In genomic region chr2:84838593-84838949, GRCm38 (mm10) we compare ENCODE assay signal across 8 mouse cellular contexts. TPM values are rescaled to one million over a fixed set of nuclear protein-coding genes. Genes with fewer than 3 reads are reported as not detected.
DNase-seq lines count a peak whose midpoint lies in the region; ATAC-seq and TF ChIP-seq lines count a peak whose summit lies in the region.

Gene Slc43a1, plus strand, starts transcription at chr2:84838850.

- H3K9me3 ChIP-seq in kidney, postnatal 0 days (replicated peaks; ENCODE audit: low read length) = no peaks in the 10 kb centered on the region
- no peaks in the 10 kb centered on the region for H3K9me3 ChIP-seq in embryonic facial prominence, embryonic 10.5 days
- no peaks in the 10 kb centered on the region for H3K9me3 ChIP-seq in hindbrain, embryonic 13.5 days
- H3K9me3 ChIP-seq in midbrain, embryonic 14.5 days (ENCODE audit: control insufficient read depth, low read length) = no peaks in the 10 kb centered on the region

- peak within 1 kb of the TSS; percentile 59 for H3K4me3 ChIP-seq in kidney, postnatal 0 days (replicated peaks; ENCODE audit: low read depth, low read length)
- H3K4me3 ChIP-seq in embryonic facial prominence, embryonic 10.5 days = peak within 1 kb of the TSS; percentile 85
- H3K4me3 ChIP-seq in hindbrain, embryonic 13.5 days = peak within 1 kb of the TSS; percentile 57
- peak within 1 kb of the TSS; percentile 50 for H3K4me3 ChIP-seq in midbrain, embryonic 14.5 days (replicated peaks; ENCODE audit: low read depth, low read length)

- peak within 1 kb of the TSS; percentile 62 for H3K9ac ChIP-seq in kidney, postnatal 0 days (ENCODE audit: low read depth, low read length)
- H3K9ac ChIP-seq in hindbrain, embryonic 13.5 days = peak within 1 kb of the TSS; percentile 67
- peak within 1 kb of the TSS; percentile 50 for H3K9ac ChIP-seq in midbrain, embryonic 14.5 days (replicated peaks; ENCODE audit: low read length)

- DNase-seq in kidney, postnatal 0 days (ENCODE audit: low spot score) = no peak
- no peak for DNase-seq in kidney, postnatal 4 days
- DNase-seq in embryonic facial prominence, embryonic 10.5 days (ENCODE audit: low spot score) = no peak
- no peak for DNase-seq in midbrain, embryonic 14.5 days
- DNase-seq in yolk sac, embryonic 10.5 days (ENCODE audit: low spot score) = no peak
- DNase-seq in left cerebral cortex, adult 9 months (ENCODE audit: low spot score in 2 of 2) = no peak
- no peak for DNase-seq in cerebellum, postnatal 4 days (ENCODE audit: low spot score in 2 of 2)

- peak within 1 kb of the TSS; percentile 91 for H3K4me2 ChIP-seq in kidney, postnatal 0 days (ENCODE audit: low read length)
- H3K4me2 ChIP-seq in hindbrain, embryonic 13.5 days = peak within 1 kb of the TSS; percentile 99
- H3K4me2 ChIP-seq in midbrain, embryonic 14.5 days (ENCODE audit: low read length) = peak within 1 kb of the TSS; percentile 88

- peak within 1 kb of the TSS; percentile 70 for H3K27ac ChIP-seq in kidney, postnatal 0 days
- H3K27ac ChIP-seq in embryonic facial prominence, embryonic 10.5 days (replicated peaks) = peak within 1 kb of the TSS; percentile 96
- no peak within 1 kb of the TSS for H3K27ac ChIP-seq in hindbrain, embryonic 13.5 days
- no peak within 1 kb of the TSS for H3K27ac ChIP-seq in midbrain, embryonic 14.5 days (replicated peaks; ENCODE audit: low read depth, low read length)

- H3K4me1 ChIP-seq in kidney, postnatal 0 days (replicated peaks; ENCODE audit: insufficient read depth, low read length) = peaks cover 14% of the 10 kb centered on the region; the same call in 1 of the 2 replicates
- peaks cover 50% of the 10 kb centered on the region for H3K4me1 ChIP-seq in embryonic facial prominence, embryonic 10.5 days
- peaks cover 24% of the 10 kb centered on the region for H3K4me1 ChIP-seq in hindbrain, embryonic 13.5 days (replicated peaks)
- H3K4me1 ChIP-seq in midbrain, embryonic 14.5 days (ENCODE audit: control insufficient read depth, insufficient read depth, low read length) = peaks cover 14% of the 10 kb centered on the region

- WGBS in kidney, postnatal 0 days = 28% methylated on average over 10 of the region's 10 CpGs
- WGBS in embryonic facial prominence, embryonic 10.5 days = 12% methylated on average over 10 of the region's 10 CpGs
- 19% methylated on average over 10 of the region's 10 CpGs for WGBS in hindbrain, embryonic 13.5 days
- WGBS in midbrain, embryonic 14.5 days = 21% methylated on average over 10 of the region's 10 CpGs

- ATAC-seq in kidney, postnatal 0 days (replicated peaks; ENCODE audit: low FRiP score, low read depth) = no peak
- no peak for ATAC-seq in hindbrain, embryonic 13.5 days (ENCODE audit: low FRiP score)
- no peak for ATAC-seq in midbrain, embryonic 14.5 days (ENCODE audit: low FRiP score, low TSS enrichment)

- H3K36me3 ChIP-seq in kidney, postnatal 0 days (ENCODE audit: insufficient read depth, low read length) = no peaks in the 10 kb centered on the region
- H3K36me3 ChIP-seq in embryonic facial prominence, embryonic 10.5 days (replicated peaks) = no peaks in the 10 kb centered on the region
- no peaks in the 10 kb centered on the region for H3K36me3 ChIP-seq in hindbrain, embryonic 13.5 days
- no peaks in the 10 kb centered on the region for H3K36me3 ChIP-seq in midbrain, embryonic 14.5 days (ENCODE audit: control insufficient read depth, insufficient read depth, low read length)

- peaks cover 6% of the 10 kb centered on the region; the same call in 1 of the 2 replicates for H3K27me3 ChIP-seq in kidney, postnatal 0 days (ENCODE audit: insufficient read depth, low read length)
- peaks cover 23% of the 10 kb centered on the region for H3K27me3 ChIP-seq in embryonic facial prominence, embryonic 10.5 days (replicated peaks; ENCODE audit: low read depth, poor library complexity, severe bottlenecking)
- peaks cover 63% of the 10 kb centered on the region for H3K27me3 ChIP-seq in hindbrain, embryonic 13.5 days
- H3K27me3 ChIP-seq in midbrain, embryonic 14.5 days (ENCODE audit: control insufficient read depth, insufficient read depth, low read length) = peaks cover 44% of the 10 kb centered on the region

- TF ChIP-seq CTCF in kidney, postnatal 0 days (IDR thresholded peaks at IDR 0.05; ENCODE audit: low read depth) = no peak

RNA-seq across cellular contexts. Expression of gene Slc43a1, which starts in this region (rescaled TPM):
- 8.3 and 8.5 TPM in 2 replicates for polyA plus RNA-seq in kidney, postnatal 0 days (2015; fragmentation: Nextera tagmentation; extraction: Ambion mirVana)
- polyA plus RNA-seq in embryonic facial prominence, embryonic 10.5 days (2016; fragmentation: Nextera tagmentation; extraction: Ambion mirVana) = 30.4 and 35.4 TPM in 2 replicates
- polyA plus RNA-seq in hindbrain, embryonic 13.5 days (2015; fragmentation: Nextera tagmentation; extraction: Ambion mirVana) = 2.5 and 3.3 TPM in 2 replicates
- 0.90 and 2.4 TPM in 2 replicates for polyA plus RNA-seq in midbrain, embryonic 14.5 days (2014; fragmentation: Nextera tagmentation; extraction: Ambion mirVana)

Comparison
In these comparisons a context has a peak if more than half of its experiments do, and no peak if none do; other contexts are left out.
1. H3K27ac ChIP-seq: peak in kidney, postnatal 0 days (single experiment) and embryonic facial prominence, embryonic 10.5 days (single experiment); none in hindbrain, embryonic 13.5 days (single experiment) and midbrain, embryonic 14.5 days (single experiment).
2. Peak in every context shown above with its lines, with median percentiles within 50 percentile points of each other: H3K4me2 ChIP-seq, H3K4me3 ChIP-seq and H3K9ac ChIP-seq.